In the genomic region with DNA sequence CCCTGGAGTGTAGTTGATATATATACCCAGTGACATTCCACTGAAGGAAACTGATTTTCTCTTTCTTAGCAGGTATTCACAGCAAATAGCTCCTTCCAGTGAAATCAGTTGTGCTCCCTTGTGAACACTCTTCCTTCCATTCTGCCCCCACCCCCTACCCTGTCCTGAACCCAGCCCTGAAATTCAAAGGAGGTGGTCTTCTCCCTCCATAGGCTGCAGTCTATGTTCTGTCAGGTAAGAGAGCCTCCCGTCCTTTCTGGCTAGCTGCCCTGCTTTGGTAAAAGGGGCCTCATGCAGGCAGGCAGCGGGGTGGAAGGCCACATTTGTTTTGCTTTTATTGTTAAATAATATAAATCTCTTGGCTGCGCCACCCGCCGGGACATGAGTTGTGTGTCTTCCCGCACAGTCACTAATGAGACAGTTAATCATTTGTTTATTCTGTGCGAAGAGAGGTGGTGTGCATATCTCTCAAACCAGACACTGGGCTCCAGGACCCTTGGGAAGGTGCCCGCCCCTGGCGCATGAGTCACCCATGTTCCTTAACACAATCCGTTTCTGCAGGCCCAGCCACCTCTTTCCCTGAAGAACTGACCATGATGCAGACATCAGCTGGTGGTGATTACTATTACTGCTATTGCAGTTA, we compare ENCODE assay signal across 8 mouse cellular contexts.
DNase-seq lines count a peak whose midpoint lies in the region; ATAC-seq lines count a peak whose summit lies in the region.

No protein-coding gene starts in this region.

- H3K4me3 ChIP-seq in embryonic facial prominence, embryonic 14.5 days (ENCODE audit: low read depth, low read length) = no peak overlapping the region
- no peak overlapping the region for H3K4me3 ChIP-seq in hindbrain, embryonic 16.5 days (ENCODE audit: low read length)
- no peak overlapping the region for H3K4me3 ChIP-seq in midbrain, embryonic 16.5 days (ENCODE audit: low read depth, low read length)

- H3K4me2 ChIP-seq in embryonic facial prominence, embryonic 14.5 days (ENCODE audit: low read depth, low read length) = no peak overlapping the region
- H3K4me2 ChIP-seq in hindbrain, embryonic 16.5 days (ENCODE audit: low read length) = no peak overlapping the region
- no peak overlapping the region for H3K4me2 ChIP-seq in midbrain, embryonic 16.5 days (ENCODE audit: low read length)

- 34% methylated on average over 10 of the region's 10 CpGs for WGBS in embryonic facial prominence, embryonic 14.5 days
- WGBS in hindbrain, embryonic 16.5 days = 18% methylated on average over 10 of the region's 10 CpGs
- WGBS in midbrain, embryonic 16.5 days = 22% methylated on average over 10 of the region's 10 CpGs

- peak; percentile 2 to 6 for DNase-seq in kidney, postnatal 4 days
- DNase-seq in kidney, postnatal 14 days = no peak
- peak; percentile 2 for DNase-seq in embryonic facial prominence, embryonic 14.5 days (ENCODE audit: low spot score)
- no peak for DNase-seq in gastrocnemius, postnatal 14 days
- DNase-seq in layer of hippocampus, adult 18-20 months (ENCODE audit: low spot score in 2 of 2) = no peak
- DNase-seq in urinary bladder, adult 2 months (ENCODE audit: low spot score) = no peak

- H3K36me3 ChIP-seq in embryonic facial prominence, embryonic 14.5 days (ENCODE audit: control insufficient read depth, insufficient read depth, low read length) = no peaks in the 10 kb centered on the region
- no peaks in the 10 kb centered on the region for H3K36me3 ChIP-seq in hindbrain, embryonic 16.5 days (ENCODE audit: control insufficient read depth, insufficient read depth, low read length)
- no peaks in the 10 kb centered on the region for H3K36me3 ChIP-seq in midbrain, embryonic 16.5 days (ENCODE audit: control insufficient read depth, insufficient read depth, low read length)

- H3K27ac ChIP-seq in embryonic facial prominence, embryonic 14.5 days (replicated peaks; ENCODE audit: low read depth, low read length) = no peak overlapping the region
- no peak overlapping the region for H3K27ac ChIP-seq in hindbrain, embryonic 16.5 days (ENCODE audit: low read depth, low read length)
- H3K27ac ChIP-seq in midbrain, embryonic 16.5 days (ENCODE audit: low read length) = peak overlapping the region; percentile 53

- intact Hi-C loops in gastrocnemius, postnatal 14 days (cut with DNase I; ENCODE audit: low total_unique reads) = no loop called here

- H3K4me1 ChIP-seq in embryonic facial prominence, embryonic 14.5 days (ENCODE audit: control insufficient read depth, insufficient read depth, low read length) = no peaks in the 10 kb centered on the region
- H3K4me1 ChIP-seq in hindbrain, embryonic 16.5 days (ENCODE audit: control insufficient read depth, insufficient read depth, low read depth, low read length) = peaks cover 11% of the 10 kb centered on the region
- H3K4me1 ChIP-seq in midbrain, embryonic 16.5 days (ENCODE audit: control insufficient read depth, insufficient read depth, low read length) = peaks cover 18% of the 10 kb centered on the region

- H3K9ac ChIP-seq in embryonic facial prominence, embryonic 14.5 days (ENCODE audit: low read depth, low read length) = no peak overlapping the region
- H3K9ac ChIP-seq in hindbrain, embryonic 16.5 days (ENCODE audit: low read depth, low read length) = no peak overlapping the region
- H3K9ac ChIP-seq in midbrain, embryonic 16.5 days (ENCODE audit: low read depth, low read length) = no peak overlapping the region

- no peaks in the 10 kb centered on the region for H3K9me3 ChIP-seq in embryonic facial prominence, embryonic 14.5 days (ENCODE audit: control insufficient read depth, low read length)
- no peaks in the 10 kb centered on the region for H3K9me3 ChIP-seq in hindbrain, embryonic 16.5 days (ENCODE audit: control insufficient read depth, low read length)
- no peaks in the 10 kb centered on the region for H3K9me3 ChIP-seq in midbrain, embryonic 16.5 days (replicated peaks; ENCODE audit: control insufficient read depth, low read length, poor library complexity, severe bottlenecking)

- H3K27me3 ChIP-seq in embryonic facial prominence, embryonic 14.5 days (replicated peaks; ENCODE audit: control insufficient read depth, insufficient read depth, low read length) = no peaks in the 10 kb centered on the region
- H3K27me3 ChIP-seq in hindbrain, embryonic 16.5 days (replicated peaks; ENCODE audit: control insufficient read depth, insufficient read depth, low read length) = no peaks in the 10 kb centered on the region
- H3K27me3 ChIP-seq in midbrain, embryonic 16.5 days (ENCODE audit: control insufficient read depth, insufficient read depth, low read depth, low read length) = no peaks in the 10 kb centered on the region

- ATAC-seq in embryonic facial prominence, embryonic 14.5 days (ENCODE audit: low read depth) = peak; percentile 50
- ATAC-seq in hindbrain, embryonic 16.5 days = peak; percentile 70
- ATAC-seq in midbrain, embryonic 16.5 days = peak; percentile 64; the same call in 1 of the 2 replicates

Comparison
In these comparisons a context has a peak if more than half of its experiments do, and no peak if none do; other contexts are left out.
1. DNase-seq: peak in kidney, postnatal 4 days (2 of 2) and embryonic facial prominence, embryonic 14.5 days (single experiment); none in kidney, postnatal 14 days (single experiment), gastrocnemius, postnatal 14 days (single experiment), layer of hippocampus, adult 18-20 months (0 of 2) and urinary bladder, adult 2 months (single experiment).
2. Peak in every context shown above with its lines, with median percentiles within 50 percentile points of each other: ATAC-seq.